Mouse (Mus musculus) hindbrain, embryonic 16.5 days (tissue): ENCODE results near the gene Cryab. TPM values are rescaled to one million over a fixed set of nuclear protein-coding genes. Genes with fewer than 3 reads are reported as not detected.

Experiments
- ATAC-seq: fragments of 200-750 bp; cut with Nextera tagmentation; 2 replicates; pipeline ENCODE4 v1.8.0; 2017; ENCODE audit warnings: moderate TSS enrichment, moderate library complexity
- H3K27ac ChIP-seq: fragments of 300-500 bp; sonication (generic); 2 replicates; pipeline ENCODE4 v1.5.1; 2014; ENCODE audit warnings: low read depth, mild to moderate bottlenecking, control low read depth, low read length, moderate library complexity
- H3K27me3 ChIP-seq: fragments of 300-500 bp; sonication (generic); replicated peaks from 2 replicates; pipeline ENCODE4 v1.6.1; 2014; ENCODE audit warnings: low read length; ENCODE audit not compliant: control insufficient read depth, insufficient read depth
- H3K36me3 ChIP-seq: fragments of 300-500 bp; sonication (generic); 2 replicates; pipeline ENCODE4 v1.6.1; 2014; ENCODE audit warnings: mild to moderate bottlenecking, low read length, moderate library complexity, mixed read lengths; ENCODE audit not compliant: control insufficient read depth, insufficient read depth
- H3K4me1 ChIP-seq: fragments of 300-500 bp; sonication (generic); 2 replicates; pipeline ENCODE4 v1.6.1; 2014; ENCODE audit warnings: low read depth, low read length; ENCODE audit not compliant: control insufficient read depth, insufficient read depth
- H3K4me2 ChIP-seq: fragments of 300-500 bp; sonication (generic); 2 replicates; pipeline ENCODE4 v1.6.1; 2014; ENCODE audit warnings: mild to moderate bottlenecking, low read length, control low read depth, moderate library complexity
- H3K4me3 ChIP-seq: fragments of 300-500 bp; sonication (generic); 2 replicates; pipeline ENCODE4 v1.5.1; 2014; ENCODE audit warnings: mild to moderate bottlenecking, low read length, control low read depth, moderate library complexity
- H3K9ac ChIP-seq: fragments of 300-500 bp; sonication (generic); 2 replicates; pipeline ENCODE4 v1.6.1; 2014; ENCODE audit warnings: low read depth, mild to moderate bottlenecking, control low read depth, low read length, moderate library complexity
- H3K9me3 ChIP-seq: fragments of 300-500 bp; sonication (generic); 2 replicates; pipeline ENCODE4 v1.6.1; 2014; ENCODE audit warnings: mild to moderate bottlenecking, low read length, moderate library complexity; ENCODE audit not compliant: control insufficient read depth
- whole genome bisulfite sequencing: fragments of 180-500 bp; shearing (Covaris S2); extraction: QIAGEN DNeasy Blood & Tissue Kit; methylation state at CpG from one replicate; pipeline ENCODE4 v1.1.7; 2014; 5-methylcytosine and 5-hydroxymethylcytosine counted together
- polyA plus RNA-seq: library from polyadenylated mRNA; unstranded; fragments of >200 nt; fragmentation: Nextera tagmentation; extraction: Ambion mirVana; gene quantifications from 2 replicates; pipeline ENCODE4 v1.2.1, GENCODE M21; 2015

The Cryab gene
- 16.3 and 20.9 TPM in 2 replicates for polyA plus RNA-seq

DNA sequence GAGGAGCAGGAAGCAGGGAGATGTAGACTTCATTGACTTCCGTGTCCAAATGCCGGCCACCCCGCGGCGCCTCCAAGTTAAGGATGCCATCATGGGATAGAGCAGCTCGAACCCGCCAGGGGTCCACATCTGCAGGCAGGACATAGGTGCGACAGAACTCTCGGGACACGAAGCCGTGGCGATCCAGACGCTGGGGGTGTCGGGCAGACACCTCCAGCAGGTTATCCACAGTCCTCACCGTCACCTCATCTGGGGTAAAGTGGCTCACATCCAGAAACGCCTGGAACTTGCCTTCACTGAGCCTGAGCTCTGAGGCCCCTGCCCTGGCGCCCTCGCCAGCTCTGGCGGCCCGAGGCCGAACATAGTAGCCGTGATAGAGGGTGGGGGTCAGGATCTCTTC, at the start of gene Cryab:
Gene Cryab, plus strand, starts transcription at position 3 of the 400 bp plus-strand sequence.
- WGBS: 78% methylated on average over 22 of the region's 22 CpGs
- no peaks in the 10 kb centered on the region for H3K36me3 ChIP-seq
- H3K4me2 ChIP-seq: no peak within 1 kb of the TSS
- H3K27me3 ChIP-seq: 0 out of 2 replicates have a peak, but pooled peaks cover 2% of the 10 kb centered on the region
- H3K4me1 ChIP-seq: no peaks in the 10 kb centered on the region; the same call in 1 of the 2 replicates
- no peak within 1 kb of the TSS for H3K4me3 ChIP-seq
- no peak within 1 kb of the TSS for H3K9ac ChIP-seq
- no peak within 1 kb of the TSS for H3K27ac ChIP-seq
- ATAC-seq: no peak
- no peaks in the 10 kb centered on the region for H3K9me3 ChIP-seq

DNA sequence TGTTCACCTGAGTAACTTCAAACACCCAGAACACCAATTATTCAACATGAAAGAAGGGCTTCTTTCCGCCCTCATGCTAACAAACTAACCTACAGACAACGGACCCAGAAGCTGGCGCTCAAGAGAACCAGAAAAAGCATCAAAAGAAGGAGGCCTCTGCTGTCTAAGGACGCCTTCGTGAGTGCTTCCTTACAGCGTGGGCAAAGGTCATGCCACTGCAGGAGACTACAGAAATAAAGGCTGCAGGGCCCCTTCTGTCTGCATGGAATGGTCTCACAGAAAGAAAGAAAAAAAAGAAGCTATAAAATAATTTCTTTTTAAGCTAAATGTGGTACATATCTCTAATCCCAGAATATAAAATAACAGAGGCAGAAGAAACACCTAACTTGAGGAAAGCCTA, 46.2 kb upstream of the Cryab start:
- no peaks in the 10 kb centered on the region; the same call in 1 of the 2 replicates for H3K4me1 ChIP-seq
- WGBS: 38% methylated on average over 6 of the region's 6 CpGs
- peaks cover 6% of the 10 kb centered on the region for H3K36me3 ChIP-seq
- no peak overlapping the region for H3K4me3 ChIP-seq
- H3K9me3 ChIP-seq: no peaks in the 10 kb centered on the region
- no peak overlapping the region for H3K9ac ChIP-seq
- no peak overlapping the region for H3K4me2 ChIP-seq
- no peak overlapping the region for H3K27ac ChIP-seq
- H3K27me3 ChIP-seq: no peaks in the 10 kb centered on the region
- no peak for ATAC-seq

DNA sequence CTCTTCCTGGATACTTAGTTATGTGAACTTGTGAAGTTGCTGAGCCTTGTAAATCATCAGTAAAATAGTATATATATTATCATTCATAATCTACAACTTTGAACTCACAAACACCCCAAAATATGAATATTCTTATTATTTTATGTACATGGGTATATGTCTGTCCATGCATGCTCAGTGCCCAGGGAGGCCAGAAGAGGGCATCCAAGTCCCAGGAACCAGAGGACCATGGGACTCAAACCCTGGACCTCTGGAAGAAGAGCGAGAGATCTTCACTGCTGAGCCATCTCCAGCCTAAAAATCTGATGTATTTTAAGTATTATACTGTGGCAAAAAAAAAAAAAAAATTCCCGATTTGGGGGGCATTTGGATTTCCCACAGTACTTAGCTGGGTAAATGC, 42.0 kb upstream of the Cryab start:
- WGBS: 18% methylated on average over 2 of the region's 2 CpGs
- H3K27ac ChIP-seq: no peak overlapping the region
- no peak for ATAC-seq
- no peak overlapping the region for H3K4me3 ChIP-seq
- peaks cover 6% of the 10 kb centered on the region; the same call in 1 of the 2 replicates for H3K36me3 ChIP-seq
- H3K9me3 ChIP-seq: no peaks in the 10 kb centered on the region
- H3K4me1 ChIP-seq: no peaks in the 10 kb centered on the region
- no peaks in the 10 kb centered on the region for H3K27me3 ChIP-seq
- no peak overlapping the region for H3K9ac ChIP-seq
- no peak overlapping the region for H3K4me2 ChIP-seq

DNA sequence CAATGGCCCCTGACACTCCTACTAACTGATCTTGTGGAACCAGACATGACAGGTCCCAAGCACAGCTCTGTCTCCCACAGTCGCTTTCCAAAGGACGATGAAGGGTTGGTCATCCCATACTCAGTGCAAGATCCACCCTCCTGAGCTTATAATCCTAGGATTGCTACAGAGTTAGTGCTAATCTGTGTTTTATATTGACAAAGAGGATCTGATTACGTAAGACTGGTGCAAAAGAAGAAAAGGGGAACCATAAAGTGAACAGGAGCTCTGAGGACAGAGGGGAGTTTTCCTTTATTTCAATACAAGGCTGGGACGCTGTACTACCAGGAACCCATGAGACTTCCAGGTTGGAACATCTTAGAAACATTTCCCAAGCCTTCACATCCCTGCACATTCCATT, 39.8 kb upstream of the Cryab start:
- ATAC-seq: no peak
- no peak overlapping the region for H3K4me3 ChIP-seq
- no peak overlapping the region for H3K27ac ChIP-seq
- no peaks in the 10 kb centered on the region for H3K4me1 ChIP-seq
- peaks cover 6% of the 10 kb centered on the region; the same call in 1 of the 2 replicates for H3K36me3 ChIP-seq
- H3K27me3 ChIP-seq: no peaks in the 10 kb centered on the region
- no peak overlapping the region for H3K9ac ChIP-seq
- H3K9me3 ChIP-seq: no peaks in the 10 kb centered on the region
- 88% methylated on average over 4 of the region's 4 CpGs for WGBS
- no peak overlapping the region for H3K4me2 ChIP-seq

DNA sequence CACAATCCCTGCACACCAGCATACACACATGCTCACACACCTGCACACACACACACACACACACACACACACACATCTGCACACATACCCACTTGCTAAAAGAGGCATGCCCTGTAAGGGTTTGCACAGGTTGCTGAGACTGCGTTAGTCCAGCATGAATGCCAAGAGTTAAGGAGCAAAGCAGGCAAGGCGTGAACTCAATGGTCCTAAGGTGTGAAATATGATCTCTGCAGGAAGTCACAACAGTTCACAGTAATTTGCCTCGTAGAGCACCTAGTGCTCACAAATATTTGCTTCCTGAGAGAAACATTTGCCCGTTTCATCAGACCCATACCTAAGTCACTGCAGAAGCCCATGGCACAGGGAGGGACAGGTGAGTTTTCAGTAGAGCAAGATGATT, 36.9 kb upstream of the Cryab start:
- no peak overlapping the region for H3K27ac ChIP-seq
- no peak for ATAC-seq
- no peaks in the 10 kb centered on the region for H3K27me3 ChIP-seq
- peaks cover 6% of the 10 kb centered on the region; the same call in 1 of the 2 replicates for H3K36me3 ChIP-seq
- H3K9ac ChIP-seq: no peak overlapping the region
- H3K4me1 ChIP-seq: no peaks in the 10 kb centered on the region
- no peak overlapping the region for H3K4me3 ChIP-seq
- WGBS: 65% methylated on average over 4 of the region's 4 CpGs
- no peak overlapping the region for H3K4me2 ChIP-seq
- H3K9me3 ChIP-seq: no peaks in the 10 kb centered on the region

DNA sequence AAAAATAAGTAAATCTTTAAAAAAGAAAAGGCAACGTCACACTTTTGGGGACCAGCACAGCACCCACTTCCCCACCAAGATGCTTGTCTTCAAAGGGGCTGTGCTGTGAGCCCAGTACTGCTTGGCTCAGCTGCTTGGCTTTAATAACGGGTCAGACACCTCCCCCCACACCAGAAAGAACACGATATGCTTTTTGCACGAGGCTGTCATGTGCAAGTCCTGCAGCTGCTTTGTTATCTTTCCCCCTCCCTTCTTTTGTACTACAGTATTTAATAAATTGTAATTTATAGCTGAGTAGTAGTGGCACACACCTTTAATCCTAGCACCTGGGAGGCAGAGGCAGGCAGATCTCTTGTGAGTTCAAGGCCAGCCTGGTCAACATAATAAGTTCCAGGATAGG, 32.2 kb upstream of the Cryab start:
- Histone ChIP-seq H3K9ac (no peak overlapping the region), H3K27ac (no peak overlapping the region), H3K27me3 (no peaks in the 10 kb centered on the region), H3K36me3 (no peaks in the 10 kb centered on the region), H3K4me1 (peaks cover 15% of the 10 kb centered on the region), H3K9me3 (no peaks in the 10 kb centered on the region), H3K4me2 (no peak overlapping the region), H3K4me3 (no peak overlapping the region)
- WGBS: 81% methylated on average over 4 of the region's 4 CpGs
- no peak for ATAC-seq

DNA sequence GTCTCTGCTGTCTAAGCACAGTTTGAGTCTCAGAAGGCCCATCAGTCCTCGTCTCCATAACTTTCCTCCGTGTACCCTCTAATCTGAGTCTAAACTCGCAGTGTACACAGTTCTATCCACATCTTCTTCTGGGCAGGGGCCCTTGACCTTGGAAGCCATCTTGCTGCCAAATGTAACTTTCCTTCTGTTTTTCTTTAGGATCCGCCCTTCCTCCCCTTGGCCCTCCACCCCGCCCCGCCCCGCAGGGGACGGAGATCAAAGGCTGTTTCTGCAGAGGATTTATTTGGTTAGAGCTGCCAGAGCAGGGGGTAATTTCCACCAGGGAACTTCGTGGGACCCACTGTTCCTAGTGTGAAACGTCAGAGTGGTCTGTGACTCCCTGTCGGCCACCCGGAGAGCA, 30.1 kb upstream of the Cryab start:
- no peak for ATAC-seq
- WGBS: 42% methylated on average over 12 of the region's 12 CpGs

DNA sequence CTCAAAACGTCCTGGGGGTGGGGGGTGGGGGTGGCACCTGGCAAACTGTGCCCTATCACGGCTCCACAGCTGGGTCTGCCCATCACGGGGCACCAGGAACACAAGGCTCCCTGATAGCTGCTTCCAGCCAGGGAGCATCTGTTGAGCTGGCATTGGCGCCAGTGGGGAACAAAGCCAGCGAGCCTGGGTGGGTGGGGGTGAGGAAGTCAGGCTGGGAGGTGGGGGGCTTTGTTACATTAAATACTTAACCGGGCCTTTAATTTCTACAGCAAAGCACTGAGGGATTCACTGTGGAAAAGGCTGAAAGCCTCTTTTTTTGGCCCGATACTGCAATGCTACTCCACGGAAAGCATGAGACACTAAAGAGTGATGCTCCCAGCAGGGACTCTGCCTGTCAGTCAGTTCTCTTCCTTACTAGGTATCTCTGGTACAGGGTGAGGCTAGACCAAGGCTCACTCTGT, 28.6 kb upstream of the Cryab start:
- no peaks in the 10 kb centered on the region for H3K36me3 ChIP-seq
- no peaks in the 10 kb centered on the region for H3K9me3 ChIP-seq
- 17% methylated on average over 8 of the region's 8 CpGs for WGBS
- H3K4me3 ChIP-seq: no peak overlapping the region
- H3K27me3 ChIP-seq: no peaks in the 10 kb centered on the region
- H3K4me1 ChIP-seq: peaks cover 39% of the 10 kb centered on the region
- ATAC-seq: peak; percentile 54
- no peak overlapping the region for H3K9ac ChIP-seq
- H3K4me2 ChIP-seq: peak overlapping the region; percentile 45
- H3K27ac ChIP-seq: peak overlapping the region; percentile 41; the same call in 1 of the 2 replicates

More for the DNA sequence above, 30.1 kb upstream of the Cryab start:
- H3K9me3 ChIP-seq: no peaks in the 10 kb centered on the region
- no peak overlapping the region for H3K4me3 ChIP-seq
- H3K9ac ChIP-seq: no peak overlapping the region
- no peaks in the 10 kb centered on the region for H3K36me3 ChIP-seq
- no peaks in the 10 kb centered on the region for H3K27me3 ChIP-seq
- H3K4me2 ChIP-seq: no peak overlapping the region
- H3K27ac ChIP-seq: no peak overlapping the region
- peaks cover 29% of the 10 kb centered on the region for H3K4me1 ChIP-seq

DNA sequence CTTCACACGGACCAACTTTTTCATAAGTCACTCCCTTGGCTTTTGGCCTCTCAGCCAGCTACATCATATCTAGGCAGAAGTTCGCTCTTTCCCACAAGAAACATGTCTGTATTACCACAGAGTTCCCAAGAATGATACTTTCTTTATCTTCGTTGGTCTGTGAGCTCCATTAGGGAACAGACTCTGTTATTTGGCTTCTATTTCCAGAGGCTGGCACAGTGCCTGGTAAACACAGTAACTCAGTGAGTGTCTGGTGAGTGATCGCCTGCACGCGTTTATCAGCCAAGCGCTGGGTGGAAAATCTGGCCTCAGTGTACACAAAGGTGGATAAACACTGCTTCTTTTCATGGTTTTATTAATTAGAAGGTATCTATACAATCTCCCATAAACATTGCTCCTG, 27.7 kb upstream of the Cryab start:
- Histone ChIP-seq H3K4me1 (peaks cover 39% of the 10 kb centered on the region), H3K9ac (no peak overlapping the region)

More for the DNA sequence above, 27.7 kb upstream of the Cryab start:
- Histone ChIP-seq H3K27ac (peak overlapping the region; percentile 72), H3K27me3 (no peaks in the 10 kb centered on the region), H3K36me3 (no peaks in the 10 kb centered on the region), H3K4me2 (peak overlapping the region; percentile 45), H3K4me3 (0 out of 2 replicates have a peak overlapping the region, but pooled peaks have one; percentile 8), H3K9me3 (no peaks in the 10 kb centered on the region)
- ATAC-seq: no peak
- WGBS: 41% methylated on average over 7 of the region's 7 CpGs
